Mouse (Mus musculus): ENCODE data around the gene Gdf15. TPM values are rescaled to one million over a fixed set of nuclear protein-coding genes. Genes with fewer than 3 reads are reported as not detected.

Gdf15 gene
- total and polyA plus RNA-seq, 2 experiments from 2014 or later: 0.41 to 1.7 TPM

DNA sequence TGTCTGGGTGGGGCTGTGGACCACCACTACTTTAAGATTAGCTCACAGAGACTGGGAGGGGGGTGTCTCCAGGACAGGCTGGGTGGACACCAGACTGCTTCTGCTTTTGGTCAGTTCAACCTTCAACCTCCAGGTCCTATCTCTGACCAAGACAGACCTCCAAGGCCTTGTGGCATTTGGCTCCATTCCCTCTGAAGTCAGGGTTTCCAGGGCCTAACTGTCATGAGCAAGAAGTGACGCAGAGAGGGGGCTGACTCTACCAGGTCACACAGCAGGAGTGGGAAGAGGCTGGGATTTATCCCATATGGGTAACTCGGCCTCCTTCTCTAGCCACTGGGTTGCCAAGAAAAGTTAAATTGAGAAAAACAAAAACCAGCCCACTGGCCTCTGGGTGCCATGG lies 25.5 kb upstream of the Gdf15 start:
- Histone ChIP-seq H3K4me1 (ENCODE audit: insufficient read depth, low read length) (peaks cover 10% of the 10 kb centered on the region; the same call in 1 of the 2 replicates), H3K9me3 (ENCODE audit: low read length) (no peaks in the 10 kb centered on the region), H3K9ac (replicated peaks; ENCODE audit: low read length) (no peak overlapping the region), H3K27me3 (ENCODE audit: insufficient read depth, low read length) (no peaks in the 10 kb centered on the region), H3K4me3 (ENCODE audit: low read length) (0 out of 2 replicates have a peak overlapping the region, but pooled peaks have one; percentile 71), H3K4me2 (ENCODE audit: low read depth, low read length) (peak overlapping the region; percentile 81), H3K27ac (peak overlapping the region; percentile 77; the same call in 1 of the 2 replicates), H3K36me3 (ENCODE audit: insufficient read depth, low read length) (peaks cover 16% of the 10 kb centered on the region)
- TF ChIP-seq CTCF (IDR thresholded peaks at IDR 0.05; ENCODE audit: low read depth): no peak
- 25% methylated on average over 2 of the region's 2 CpGs for WGBS
- no peak for ATAC-seq
- DNase-seq (ENCODE audit: low spot score): no peak

DNA sequence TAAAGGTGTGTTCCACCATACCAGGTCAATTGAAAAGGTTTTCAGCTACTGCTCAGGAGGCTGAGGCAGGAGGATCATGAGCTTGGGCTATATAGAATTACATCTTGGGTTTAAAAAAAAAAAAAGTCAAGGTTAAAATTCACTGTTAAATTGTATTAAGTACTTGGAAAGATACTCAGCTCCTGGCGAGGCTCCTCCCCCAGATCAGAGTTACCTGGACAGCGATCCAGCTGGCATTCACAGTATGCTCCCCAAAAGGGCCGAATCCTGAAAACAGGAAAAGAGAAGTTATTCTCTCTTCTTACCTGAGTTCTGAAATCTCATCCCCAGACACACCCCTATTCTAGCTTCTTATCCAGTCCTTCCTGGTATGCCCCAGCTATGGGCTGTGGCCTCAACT lies 25.0 kb upstream of the Gdf15 start:
- no peaks in the 10 kb centered on the region for H3K27me3 ChIP-seq (ENCODE audit: insufficient read depth, low read length)
- no peak for TF ChIP-seq CTCF (IDR thresholded peaks at IDR 0.05; ENCODE audit: low read depth)
- no peak overlapping the region; the same call in 1 of the 2 replicates for H3K4me2 ChIP-seq (ENCODE audit: low read depth, low read length)
- peak overlapping the region; percentile 77 for H3K27ac ChIP-seq
- WGBS: 91% methylated on average over 3 of the region's 3 CpGs
- peaks cover 10% of the 10 kb centered on the region; the same call in 1 of the 2 replicates for H3K4me1 ChIP-seq (ENCODE audit: insufficient read depth, low read length)
- H3K36me3 ChIP-seq (ENCODE audit: insufficient read depth, low read length): peaks cover 17% of the 10 kb centered on the region
- no peaks in the 10 kb centered on the region for H3K9me3 ChIP-seq (ENCODE audit: low read length)
- no peak overlapping the region for H3K4me3 ChIP-seq (ENCODE audit: low read length)
- DNase-seq (ENCODE audit: low spot score) (no peak), ATAC-seq (no peak)
- H3K9ac ChIP-seq (replicated peaks; ENCODE audit: low read length): no peak overlapping the region

DNA sequence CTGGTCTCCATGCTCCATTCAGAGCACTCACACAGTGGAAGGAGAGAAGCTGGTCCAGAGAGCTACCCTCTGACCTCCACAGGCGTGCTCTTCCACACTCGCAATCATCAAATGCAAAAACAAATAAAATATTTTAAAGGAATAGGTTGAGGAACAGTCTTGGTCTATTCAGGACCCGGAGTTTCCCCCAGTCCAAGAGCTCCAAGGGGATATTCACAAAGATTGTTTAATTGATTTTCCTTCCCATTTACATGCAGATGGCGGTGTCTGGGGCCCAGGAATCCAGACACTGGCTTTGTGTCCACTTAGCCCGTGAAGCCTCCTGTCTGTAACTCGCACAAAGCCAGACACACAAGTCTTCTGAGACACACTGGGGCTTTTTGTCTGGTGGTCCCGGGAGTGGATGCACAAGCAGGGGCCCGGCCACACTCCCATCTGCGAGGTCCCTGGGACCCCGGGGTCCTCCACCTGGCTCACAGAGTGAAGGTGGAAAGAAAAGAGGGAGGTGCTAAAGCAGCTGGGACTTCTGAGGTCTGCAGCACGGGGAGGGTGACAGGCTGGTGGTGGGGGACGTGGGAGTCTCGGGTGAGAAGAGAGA lies 24.0 kb upstream of the Gdf15 start:
- DNase-seq (ENCODE audit: low spot score) (peak; percentile 58), ATAC-seq (peak; percentile 41)
- no peaks in the 10 kb centered on the region for H3K27me3 ChIP-seq (ENCODE audit: insufficient read depth, low read length)
- TF ChIP-seq CTCF (IDR thresholded peaks at IDR 0.05; ENCODE audit: low read depth): no peak
- 18% methylated on average over 13 of the region's 13 CpGs for WGBS
- H3K4me2 ChIP-seq (ENCODE audit: low read depth, low read length): no peak overlapping the region
- no peaks in the 10 kb centered on the region for H3K9me3 ChIP-seq (ENCODE audit: low read length)
- no peak overlapping the region for H3K9ac ChIP-seq (replicated peaks; ENCODE audit: low read length)
- peak overlapping the region; percentile 77 for H3K27ac ChIP-seq
- no peak overlapping the region for H3K4me3 ChIP-seq (ENCODE audit: low read length)
- H3K36me3 ChIP-seq (ENCODE audit: insufficient read depth, low read length): peaks cover 22% of the 10 kb centered on the region
- H3K4me1 ChIP-seq (ENCODE audit: insufficient read depth, low read length): peaks cover 10% of the 10 kb centered on the region; the same call in 1 of the 2 replicates

DNA sequence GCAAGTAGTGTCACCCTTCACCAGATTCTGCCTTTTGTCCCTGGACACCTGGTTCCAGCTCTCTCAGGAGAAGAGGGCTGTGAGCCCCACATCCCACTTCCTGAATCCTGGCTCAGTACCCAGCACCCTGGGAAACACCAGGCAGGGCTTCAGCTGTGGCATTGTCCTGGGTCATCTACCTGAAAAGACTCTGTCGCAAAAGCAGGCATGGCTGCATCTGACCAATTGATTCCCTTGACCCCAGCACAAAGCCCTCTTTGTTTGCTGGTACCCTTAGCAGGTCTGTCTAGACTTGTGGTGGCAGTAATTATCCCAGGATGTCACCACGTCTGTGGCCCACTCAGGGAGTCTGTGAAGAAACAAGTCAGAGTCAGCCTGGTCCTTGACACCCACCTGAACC lies 23.2 kb upstream of the Gdf15 start:
- peak overlapping the region; percentile 77 for H3K27ac ChIP-seq
- no peak for DNase-seq (ENCODE audit: low spot score)
- WGBS: 22% methylated on average over 2 of the region's 2 CpGs
- no peaks in the 10 kb centered on the region for H3K27me3 ChIP-seq (ENCODE audit: insufficient read depth, low read length)
- H3K36me3 ChIP-seq (ENCODE audit: insufficient read depth, low read length): peaks cover 26% of the 10 kb centered on the region
- no peak overlapping the region for H3K4me2 ChIP-seq (ENCODE audit: low read depth, low read length)
- no peak overlapping the region for H3K4me3 ChIP-seq (ENCODE audit: low read length)
- no peak for TF ChIP-seq CTCF (IDR thresholded peaks at IDR 0.05; ENCODE audit: low read depth)
- no peaks in the 10 kb centered on the region for H3K9me3 ChIP-seq (ENCODE audit: low read length)
- H3K9ac ChIP-seq (replicated peaks; ENCODE audit: low read length): no peak overlapping the region
- peaks cover 10% of the 10 kb centered on the region; the same call in 1 of the 2 replicates for H3K4me1 ChIP-seq (ENCODE audit: insufficient read depth, low read length)
- ATAC-seq: no peak

DNA sequence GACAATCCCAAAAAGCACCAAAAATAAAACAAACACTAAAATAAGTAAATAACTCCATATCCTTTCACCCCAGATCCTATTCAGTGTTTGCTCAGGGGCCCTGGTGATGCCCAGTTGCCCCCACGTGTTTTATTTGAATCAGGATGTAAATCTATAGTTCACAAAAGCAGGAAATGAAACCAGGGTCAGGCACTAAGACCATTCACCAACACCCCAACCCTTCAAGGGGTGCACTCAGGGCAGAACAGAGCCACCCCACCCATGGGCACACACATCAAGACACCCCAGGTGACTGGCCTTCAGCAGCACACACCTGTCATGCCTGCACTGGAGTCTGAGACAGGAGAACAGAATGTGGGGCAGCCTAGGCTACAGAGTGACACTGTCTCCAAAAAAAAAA lies 21.9 kb upstream of the Gdf15 start:
- DNase-seq (ENCODE audit: low spot score) (no peak), ATAC-seq (no peak)
- no peaks in the 10 kb centered on the region for H3K9me3 ChIP-seq (ENCODE audit: low read length)
- H3K36me3 ChIP-seq (ENCODE audit: insufficient read depth, low read length): peaks cover 34% of the 10 kb centered on the region
- no peak overlapping the region for H3K4me3 ChIP-seq (ENCODE audit: low read length)
- H3K4me2 ChIP-seq (ENCODE audit: low read depth, low read length): no peak overlapping the region
- 67% methylated on average over 1 of the region's 1 CpGs for WGBS
- peaks cover 17% of the 10 kb centered on the region for H3K4me1 ChIP-seq (ENCODE audit: insufficient read depth, low read length)
- TF ChIP-seq CTCF (IDR thresholded peaks at IDR 0.05; ENCODE audit: low read depth): no peak
- H3K27me3 ChIP-seq (ENCODE audit: insufficient read depth, low read length): no peaks in the 10 kb centered on the region
- H3K27ac ChIP-seq: no peak overlapping the region
- H3K9ac ChIP-seq (replicated peaks; ENCODE audit: low read length): no peak overlapping the region

DNA sequence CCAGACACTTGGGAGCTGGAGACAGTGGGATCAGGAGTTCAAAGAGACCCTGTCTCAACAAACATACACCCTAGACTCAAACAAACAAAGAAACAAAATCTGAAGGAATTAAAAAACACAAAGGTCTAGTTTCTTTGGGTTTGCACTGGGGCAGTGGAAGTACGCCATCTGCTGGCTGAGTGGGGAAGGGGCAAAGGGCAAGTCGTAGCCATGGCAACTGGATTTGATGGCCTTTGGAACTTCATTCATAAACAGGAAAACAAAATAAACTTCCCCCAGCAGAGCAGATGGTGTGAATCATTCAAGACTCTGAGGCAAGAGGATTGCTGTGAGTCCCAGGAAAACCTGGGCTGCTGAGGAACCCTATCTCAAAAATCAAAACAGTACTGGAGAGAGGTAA lies 21.0 kb upstream of the Gdf15 start:
- Histone ChIP-seq H3K9me3 (ENCODE audit: low read length) (no peaks in the 10 kb centered on the region), H3K4me1 (ENCODE audit: insufficient read depth, low read length) (peaks cover 12% of the 10 kb centered on the region), H3K4me3 (ENCODE audit: low read length) (no peak overlapping the region), H3K36me3 (ENCODE audit: insufficient read depth, low read length) (peaks cover 34% of the 10 kb centered on the region), H3K4me2 (ENCODE audit: low read depth, low read length) (no peak overlapping the region), H3K9ac (replicated peaks; ENCODE audit: low read length) (no peak overlapping the region), H3K27me3 (ENCODE audit: insufficient read depth, low read length) (no peaks in the 10 kb centered on the region), H3K27ac (no peak overlapping the region)
- DNase-seq (ENCODE audit: low spot score): no peak
- ATAC-seq: no peak
- WGBS: 42% methylated on average over 2 of the region's 2 CpGs
- peak; percentile 73 for TF ChIP-seq CTCF (IDR thresholded peaks at IDR 0.05; ENCODE audit: low read depth)

DNA sequence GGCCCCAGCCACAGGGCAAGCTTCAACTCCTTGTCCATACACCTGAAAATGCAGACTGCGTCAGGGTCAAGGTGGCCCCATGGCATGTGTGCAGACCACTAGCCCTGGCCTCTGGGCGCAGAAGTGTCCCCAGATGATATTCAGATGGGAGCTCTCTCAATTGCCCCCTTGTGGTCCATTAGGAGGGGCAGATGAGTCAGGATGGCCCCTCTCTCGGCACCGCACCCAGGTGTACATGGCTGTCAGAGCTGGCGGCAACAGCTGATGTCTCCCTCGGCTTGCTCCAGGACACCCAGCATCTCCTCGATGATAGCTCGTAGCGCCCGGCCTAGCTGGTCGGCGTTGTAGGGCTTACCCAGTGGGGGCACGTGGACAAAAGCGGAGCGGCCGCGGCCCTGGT lies 18.1 kb upstream of the Gdf15 start:
- Histone ChIP-seq H3K9me3 (ENCODE audit: low read length) (no peaks in the 10 kb centered on the region), H3K27me3 (ENCODE audit: insufficient read depth, low read length) (no peaks in the 10 kb centered on the region), H3K36me3 (ENCODE audit: insufficient read depth, low read length) (peaks cover 22% of the 10 kb centered on the region), H3K4me2 (ENCODE audit: low read depth, low read length) (no peak overlapping the region), H3K4me1 (ENCODE audit: insufficient read depth, low read length) (peaks cover 17% of the 10 kb centered on the region), H3K9ac (replicated peaks; ENCODE audit: low read length) (no peak overlapping the region), H3K27ac (no peak overlapping the region), H3K4me3 (ENCODE audit: low read length) (no peak overlapping the region)
- no peak for TF ChIP-seq CTCF (IDR thresholded peaks at IDR 0.05; ENCODE audit: low read depth)
- no peak for DNase-seq (ENCODE audit: low spot score)
- 92% methylated on average over 17 of the region's 17 CpGs for WGBS
- ATAC-seq: no peak
